Mouse (Mus musculus) heart, postnatal 14 days (tissue): ENCODE measurements around the gene Olfr64. TPM values are rescaled to one million over a fixed set of nuclear protein-coding genes. Genes with fewer than 3 reads are reported as not detected.

ENCODE experiments used
- DNase-seq, 2 experiments: peaks; one replicate each; pipeline ENCODE4 v3.0.0; 2021 to 2022
- intact Hi-C: fragments of 180-260 bp; cut with DNase I; formaldehyde crosslinking; loops from one replicate; pipeline ENCODE4 v1.15.1; 2025
- long read RNA-seq, 2 experiments: library from polyadenylated mRNA; stranded (forward); transcript quantifications; one replicate each; pipeline ENCODE4 v2.0.0; 2021
- total RNA-seq, 2 experiments: library from RNA; stranded (reverse); gene quantifications; 2 replicates each; pipeline ENCODE4 v1.2.3; 2021

The Olfr64 gene
- not detected for total RNA-seq
- long read RNA-seq, experiment 1: 0 reads
- long read RNA-seq, experiment 2: 0 reads

DNA sequence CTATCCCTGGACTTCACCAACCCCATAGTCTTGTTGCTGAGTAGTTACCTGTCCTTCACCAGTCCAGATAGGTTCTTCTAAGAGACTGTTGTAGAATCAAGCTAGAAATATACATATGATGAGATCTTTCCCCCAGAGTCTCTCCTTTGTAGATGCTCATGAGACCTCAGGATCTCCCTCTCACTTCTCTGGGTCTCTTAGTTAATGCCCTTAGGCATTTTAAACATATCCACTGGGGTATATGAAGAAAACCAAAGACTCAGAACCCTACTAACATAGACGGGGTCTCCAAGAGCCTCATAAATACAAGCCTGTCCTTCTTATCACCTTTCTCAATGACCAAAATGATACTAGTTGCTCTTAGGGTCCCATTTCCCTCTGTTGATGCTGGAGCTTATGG is at the start of gene Olfr64:
Gene Olfr64 (minus strand): TSS at position 101 of the 400 bp plus-strand sequence.
- no peak for DNase-seq
- intact Hi-C loops: no loop called here

DNA sequence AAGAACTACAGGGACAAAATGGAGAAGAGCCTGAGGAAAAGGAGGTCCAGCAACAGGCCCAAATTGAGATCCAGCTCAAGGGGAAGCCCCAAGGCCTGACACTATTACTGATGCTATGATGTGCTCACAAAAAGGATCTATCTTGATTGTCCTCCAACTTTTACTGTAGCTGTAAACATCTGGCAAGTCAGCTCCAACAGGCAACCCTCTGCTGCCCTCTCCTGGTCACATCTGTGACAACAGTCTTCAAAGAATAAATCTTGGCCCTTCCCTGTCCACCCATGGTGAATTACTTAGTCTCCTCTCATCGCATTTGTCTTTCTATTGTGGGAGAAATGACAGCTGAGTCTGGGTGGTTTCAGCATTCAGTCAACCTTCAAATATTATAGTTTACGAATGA is 48.4 kb upstream of the Olfr64 start:
- intact Hi-C loops: loop anchor here (5.0 kb wide), 2 partner anchors 150 to 1435 kb away; partner anchors contain the start of gene Olfr67
- peak; percentile 25 to 61 for DNase-seq

DNA sequence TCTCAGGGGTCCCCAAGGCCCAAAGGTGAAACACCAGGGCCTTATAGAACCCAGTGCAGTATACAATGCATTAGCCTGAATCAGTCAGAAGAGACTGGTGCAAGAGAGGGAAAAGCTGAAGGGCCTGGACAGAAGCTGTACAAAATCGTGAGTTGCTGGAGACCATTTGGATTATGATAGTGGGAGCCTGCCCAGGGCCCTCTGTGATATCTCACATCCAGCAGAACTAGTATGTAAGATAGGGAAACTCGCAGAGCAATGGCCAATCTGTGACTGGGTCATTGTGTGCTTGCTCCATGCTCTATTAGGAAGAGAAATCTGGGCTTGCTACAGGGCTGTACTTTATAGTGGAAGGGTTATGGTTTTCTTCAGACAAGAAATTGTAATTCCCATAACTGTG is 40.0 kb upstream of the Olfr64 start, which contains the start of gene Olfr632:
Gene Olfr632 (plus strand): TSS at position 84 of the 400 bp plus-strand sequence.
- DNase-seq: no peak
- intact Hi-C loops: no loop called here

DNA sequence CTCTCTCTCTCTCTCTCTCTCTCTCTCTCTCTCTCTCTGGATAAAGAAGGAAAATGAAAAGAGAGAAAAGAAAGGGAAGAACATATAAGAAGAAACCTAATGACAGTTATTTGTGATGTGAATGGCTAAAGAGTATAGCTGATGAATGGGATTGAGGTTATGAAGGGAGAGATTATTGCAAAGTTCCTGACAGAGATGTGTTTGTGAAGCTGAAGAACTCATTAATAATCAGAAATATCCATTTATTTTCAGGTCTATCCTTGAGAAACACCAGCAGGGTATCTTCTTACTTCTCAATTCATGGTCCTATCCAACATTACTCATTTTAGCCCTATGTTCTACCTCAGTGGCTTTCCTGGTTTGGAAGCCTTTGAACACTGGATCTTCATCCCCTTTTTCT is 34.2 kb upstream of the Olfr64 start, which contains the start of gene Olfr631:
Gene Olfr631 (plus strand): TSS at position 301 of the 400 bp plus-strand sequence.
- intact Hi-C loops: no loop called here

GRCm38 (mm10) chr7:103915338-103915737 is 21.1 kb upstream of the Olfr64 start:
- no peak for DNase-seq
- intact Hi-C loops: no loop called here

More for the DNA sequence above, 34.2 kb upstream of the Olfr64 start, which contains the start of gene Olfr631:
- DNase-seq: no peak

DNA sequence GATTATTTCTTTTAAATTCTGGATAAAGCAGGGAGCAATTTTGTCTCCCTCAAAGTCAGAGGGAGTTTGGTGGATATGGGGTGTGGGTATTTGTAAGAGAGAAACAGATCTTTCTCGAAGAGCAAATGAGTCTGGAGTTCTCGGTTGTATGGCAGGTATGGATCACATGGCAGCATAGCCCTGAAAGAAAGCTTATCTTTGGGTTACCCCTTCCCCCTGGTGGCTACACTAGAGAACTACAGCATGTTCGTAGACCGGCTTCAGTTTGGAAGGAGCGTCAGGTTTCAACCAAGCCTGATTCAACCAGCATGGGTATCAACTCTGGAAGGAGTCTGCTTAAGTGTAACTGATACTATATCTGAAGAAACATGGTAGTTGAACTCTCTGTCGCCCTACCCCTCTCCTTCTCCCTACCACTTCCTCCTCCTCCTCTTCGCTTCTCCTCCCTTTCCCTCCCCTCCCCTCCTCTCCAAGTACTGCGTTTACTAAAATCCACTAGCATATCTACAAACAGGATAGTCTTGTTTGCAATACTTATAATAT is 18.8 kb upstream of the Olfr64 start:
- intact Hi-C loops: no loop called here
- no peak for DNase-seq

DNA sequence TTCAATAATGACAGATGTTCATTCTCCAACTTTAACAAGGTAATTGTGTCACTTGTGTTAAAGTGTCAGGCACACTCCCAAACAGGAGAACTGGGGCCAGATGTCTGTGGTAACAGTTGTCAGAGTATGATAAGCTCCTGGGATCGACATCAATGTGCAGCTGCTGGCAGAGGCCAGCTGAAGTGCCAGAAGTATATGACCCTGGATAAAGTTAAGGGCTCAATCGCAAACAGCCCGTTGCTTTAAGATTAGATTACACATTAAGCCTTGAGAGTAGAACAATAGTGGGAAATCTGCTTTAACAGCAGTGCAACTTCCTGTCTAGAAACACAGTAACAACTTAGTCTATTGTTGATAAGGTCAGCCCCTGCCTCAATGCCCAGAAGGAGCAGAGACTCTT is 15.8 kb upstream of the Olfr64 start:
- peak in 1 of 2 experiments; percentile 2 for DNase-seq
- intact Hi-C loops: no loop called here

GRCm38 (mm10) chr7:103903187-103903586 is 8.9 kb upstream of the Olfr64 start, which contains the start of gene Olfr65:
TSS of gene Olfr65 (plus strand) at chr7:103903487.
- intact Hi-C loops: no loop called here
- DNase-seq: no peak

- DNase-seq: no peak
- intact Hi-C loops: no loop called here
These were observed 8.1 kb downstream of the Olfr64 start, which contains the start of gene Olfr66 for GRCm38 (mm10) chr7:103886152-103886551. TSS of gene Olfr66 (minus strand) at chr7:103886252.

DNA sequence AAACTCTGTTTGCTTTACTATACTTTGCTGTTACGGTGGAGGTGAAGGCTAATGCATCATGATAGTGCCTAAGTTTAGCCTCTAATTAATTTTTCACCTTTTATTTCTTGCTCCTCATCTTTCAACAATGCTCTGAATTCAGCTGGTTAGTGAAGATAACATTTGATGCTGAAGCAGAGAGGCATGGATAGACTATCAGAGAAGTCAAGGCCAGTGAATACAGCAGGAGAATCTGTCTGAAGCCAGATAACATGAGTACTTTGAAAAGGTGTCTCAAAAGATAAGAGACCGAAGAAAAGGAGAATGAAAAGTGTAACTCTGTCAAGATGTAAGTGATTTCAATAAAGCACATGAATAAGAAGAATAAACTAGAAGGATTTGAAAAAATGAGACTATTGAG is 17.2 kb downstream of the Olfr64 start:
- DNase-seq: no peak
- intact Hi-C loops: loop anchor here (10.0 kb wide), 1 partner anchor 1362 kb away; no protein-coding TSS in a partner anchor

- intact Hi-C loops: loop anchor here (10.0 kb wide), 1 partner anchor 1360 kb away; no protein-coding TSS in a partner anchor
- DNase-seq: no peak
These were observed 19.8 kb downstream of the Olfr64 start for GRCm38 (mm10) chr7:103874451-103874850.

DNA sequence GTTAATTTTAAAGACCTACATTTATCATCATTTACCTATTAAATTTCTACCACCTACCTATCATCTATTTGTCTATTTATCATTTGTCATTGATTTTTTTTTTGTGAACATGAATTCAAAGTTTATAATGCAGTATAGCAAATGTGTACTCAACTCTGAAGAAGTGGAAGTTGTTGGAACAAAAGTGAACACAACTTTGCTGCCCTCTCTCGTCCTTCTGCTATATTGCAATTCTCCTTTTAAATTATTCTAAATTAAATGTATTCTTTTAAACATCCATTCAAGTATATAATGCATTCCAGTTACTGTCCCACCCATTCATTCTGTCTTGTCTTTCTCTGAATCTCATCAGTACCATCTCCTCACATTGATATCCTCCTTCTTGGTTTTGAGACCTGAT is 21.2 kb downstream of the Olfr64 start:
- intact Hi-C loops: loop anchor here (10.0 kb wide), 1 partner anchor 1358 kb away; no protein-coding TSS in a partner anchor
- no peak for DNase-seq

DNA sequence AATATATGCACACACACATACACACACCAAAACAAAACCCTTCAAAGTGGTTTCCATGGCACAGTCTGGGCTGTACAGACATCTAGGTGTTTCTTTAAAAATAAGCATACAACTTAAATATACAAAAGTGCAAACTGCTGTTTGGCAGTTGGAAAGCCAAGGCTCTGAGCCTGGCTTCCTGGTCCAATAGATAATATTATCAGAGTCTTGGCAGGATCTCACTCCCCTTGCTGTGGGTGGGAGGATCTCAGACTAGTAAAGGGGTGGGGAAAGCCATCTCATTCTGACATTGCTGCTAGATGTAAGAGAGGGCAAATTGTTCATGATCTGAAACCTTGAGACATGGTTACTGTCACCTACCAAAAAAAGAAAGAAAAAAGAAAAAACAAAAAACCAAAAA is 23.6 kb downstream of the Olfr64 start:
- DNase-seq: no peak
- intact Hi-C loops: loop anchor here (10.0 kb wide), 1 partner anchor 1356 kb away; no protein-coding TSS in a partner anchor

- DNase-seq: no peak
- intact Hi-C loops: no loop called here
These were observed 28.6 kb downstream of the Olfr64 start for GRCm38 (mm10) chr7:103865716-103866115.

DNA sequence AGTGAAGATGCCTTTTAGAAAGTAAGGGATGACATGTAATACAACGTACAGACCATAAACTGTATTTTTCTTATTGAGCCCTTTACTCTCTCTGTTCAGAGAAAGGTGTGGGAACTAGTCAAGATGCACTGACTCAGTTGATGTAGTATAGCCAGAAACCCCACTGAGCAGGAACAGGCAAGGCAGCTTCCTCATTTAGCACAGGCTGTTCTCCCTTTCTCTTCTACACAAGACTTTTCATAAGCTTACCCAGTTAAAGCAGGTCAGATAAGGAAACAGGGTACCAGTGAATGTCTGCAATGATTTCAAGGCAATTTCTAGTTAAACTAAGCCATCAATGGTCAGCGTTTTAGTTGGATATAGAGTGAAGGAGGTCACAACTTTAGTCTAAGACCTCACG is 32.8 kb downstream of the Olfr64 start:
- no peak for DNase-seq
- intact Hi-C loops: no loop called here

GRCm38 (mm10) chr7:103860855-103861254 is 33.4 kb downstream of the Olfr64 start:
- peak; percentile 29 to 48 for DNase-seq
- intact Hi-C loops: no loop called here

DNA sequence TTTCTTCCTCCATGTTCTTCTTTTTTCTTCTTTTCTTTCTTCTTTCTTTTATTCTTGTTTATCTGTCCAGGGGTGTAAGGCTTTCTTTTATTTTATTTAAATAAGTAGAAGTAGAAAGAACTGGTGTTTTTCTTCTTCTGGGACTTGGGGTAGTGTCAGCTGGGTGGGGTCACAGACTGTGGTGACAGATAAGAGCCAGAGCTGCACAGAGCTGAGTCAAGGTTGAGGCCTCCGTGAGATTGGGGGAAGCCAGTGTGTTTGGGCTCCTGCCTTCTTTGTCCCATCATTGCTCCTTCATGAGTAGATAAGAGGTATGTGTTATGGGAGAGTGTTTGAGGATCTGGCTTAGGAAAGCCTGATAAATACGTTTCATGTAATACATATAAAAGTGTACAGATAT is 35.2 kb downstream of the Olfr64 start:
- DNase-seq: no peak
- intact Hi-C loops: no loop called here

- intact Hi-C loops: no loop called here
- DNase-seq: no peak
These were observed 39.6 kb downstream of the Olfr64 start for GRCm38 (mm10) chr7:103854669-103855068.

DNA sequence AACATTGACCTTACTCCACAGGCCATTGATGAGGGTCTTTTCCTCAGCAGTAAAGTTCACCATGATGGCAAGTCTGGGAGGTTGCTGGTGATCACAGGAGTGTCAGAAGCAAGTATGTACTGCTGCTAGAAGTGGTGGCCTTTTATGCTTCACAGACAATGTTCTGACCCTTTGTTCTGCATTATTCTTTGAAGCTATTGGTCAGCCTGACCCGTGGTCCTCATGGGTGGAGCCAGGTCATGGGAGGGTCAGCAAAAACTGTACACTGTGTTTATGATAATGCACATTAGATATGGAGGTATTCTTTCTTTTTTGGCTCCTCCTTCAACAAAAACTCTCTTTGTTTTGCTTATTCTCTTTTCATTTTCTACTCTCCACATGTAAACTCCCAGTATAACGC is 41.2 kb downstream of the Olfr64 start, which contains the start of gene Hbb-y:
Gene Hbb-y (minus strand): TSS at position 127 of the 400 bp plus-strand sequence.
- intact Hi-C loops: no loop called here

DNA sequence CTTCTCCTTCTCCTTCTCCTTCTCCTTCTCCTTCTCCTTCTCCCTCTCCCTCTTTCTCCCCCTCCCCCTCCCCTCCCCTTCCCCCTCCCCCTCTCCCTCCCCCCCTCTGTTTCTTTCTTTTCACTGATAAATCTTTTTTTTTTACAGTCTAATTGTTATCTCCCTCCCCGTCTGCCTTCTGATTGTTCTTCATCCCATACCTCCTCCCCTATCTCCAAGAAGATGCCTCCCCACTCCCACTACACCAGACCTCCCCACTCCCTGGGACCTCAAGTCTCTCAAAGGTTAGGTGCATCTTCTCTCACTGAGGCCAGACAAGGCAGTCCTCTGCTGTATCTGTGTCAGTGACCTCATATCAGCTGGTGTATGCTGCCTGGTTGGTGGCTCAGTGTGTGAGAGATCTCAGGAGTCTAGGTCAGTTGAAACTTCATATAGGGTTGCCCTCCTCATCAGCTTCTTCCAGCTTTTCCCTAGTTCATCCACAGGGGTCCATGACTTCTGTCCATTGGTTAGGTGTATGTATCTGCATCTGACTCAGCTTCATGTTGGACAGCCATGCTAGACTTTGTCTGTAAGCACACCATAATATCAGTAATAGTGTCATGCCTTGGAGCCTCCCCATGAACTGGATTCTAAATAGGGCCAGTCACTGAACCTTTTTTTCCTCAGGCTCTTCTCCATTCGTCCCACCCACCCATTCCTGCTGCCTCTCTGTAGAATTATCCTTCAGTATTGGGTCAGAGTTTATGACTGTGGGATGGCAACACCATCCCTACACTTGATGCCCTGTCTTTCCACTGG is 49.6 kb downstream of the Olfr64 start:
- DNase-seq: no peak
- intact Hi-C loops: no loop called here

More for the DNA sequence above, 41.2 kb downstream of the Olfr64 start, which contains the start of gene Hbb-y:
- no peak for DNase-seq

- no peak for DNase-seq
- intact Hi-C loops: no loop called here
These were observed 51.3 kb downstream of the Olfr64 start, which contains the start of gene Hbb-bh1 for GRCm38 (mm10) chr7:103843034-103843433. TSS of gene Hbb-bh1 (minus strand) at chr7:103843164.
